Mouse (Mus musculus) fat pad, adult 2 months (tissue): ENCODE measurements around the gene Tcerg1l.

Experiments
- DNase-seq: peaks from one replicate; pipeline ENCODE4 v3.0.0-alpha.2; 2011; ENCODE audit warnings: low read depth, low spot score; ENCODE audit errors: extremely low read depth

Tcerg1l gene

GRCm38 (mm10) chr7:138237708-138238225 is 159.8 kb downstream of the Tcerg1l start:
- no peak for DNase-seq

DNA sequence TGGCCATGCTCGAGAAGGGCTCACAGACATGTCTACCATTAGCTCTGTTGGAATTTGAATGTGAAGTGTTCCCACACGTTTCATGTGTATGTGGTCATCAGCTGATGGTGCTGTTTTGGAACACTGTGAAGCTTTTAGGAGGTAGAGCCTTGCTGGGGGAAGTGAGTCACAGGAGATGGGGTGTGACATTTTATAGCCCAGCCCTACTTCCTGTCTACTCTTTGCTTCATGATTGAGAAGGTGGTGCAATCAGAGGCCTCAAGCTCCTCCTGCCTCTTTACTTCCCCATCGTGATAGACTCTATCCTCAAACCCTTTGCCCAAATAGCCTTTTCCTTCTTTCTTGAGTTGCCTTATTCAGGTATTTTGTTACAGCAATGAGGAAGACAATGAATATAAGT is 173.3 kb downstream of the Tcerg1l start:
- no peak for DNase-seq

DNA sequence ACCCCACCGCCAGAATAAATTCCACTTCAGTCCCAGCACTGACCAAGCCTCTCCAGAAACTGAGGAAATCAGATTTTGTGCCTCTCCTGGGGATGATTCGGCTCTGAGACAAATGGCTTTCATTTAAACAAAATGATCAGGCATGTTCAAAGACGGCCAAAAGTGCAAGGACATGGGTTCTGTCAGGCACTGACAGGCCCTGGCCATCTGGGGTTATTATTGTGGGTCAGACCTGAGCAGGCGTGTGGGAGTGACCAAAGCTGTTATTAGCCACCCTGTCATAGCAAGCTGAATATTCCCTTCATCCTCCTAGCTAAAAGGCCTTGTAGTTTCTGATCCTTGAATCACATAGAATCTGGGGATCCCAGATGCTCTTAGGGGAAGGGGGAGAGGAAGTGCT is 174.6 kb downstream of the Tcerg1l start:
- DNase-seq, result no peak

- DNase-seq, result peak; percentile 1
Observed at GRCm38 (mm10) chr7:138217556-138218098, 179.9 kb downstream of the Tcerg1l start.

GRCm38 (mm10) chr7:138215177-138215830 is 182.2 kb downstream of the Tcerg1l start:
- DNase-seq, result no peak

- DNase-seq, result no peak
Observed at GRCm38 (mm10) chr7:138214710-138215109, 182.8 kb downstream of the Tcerg1l start.

DNA sequence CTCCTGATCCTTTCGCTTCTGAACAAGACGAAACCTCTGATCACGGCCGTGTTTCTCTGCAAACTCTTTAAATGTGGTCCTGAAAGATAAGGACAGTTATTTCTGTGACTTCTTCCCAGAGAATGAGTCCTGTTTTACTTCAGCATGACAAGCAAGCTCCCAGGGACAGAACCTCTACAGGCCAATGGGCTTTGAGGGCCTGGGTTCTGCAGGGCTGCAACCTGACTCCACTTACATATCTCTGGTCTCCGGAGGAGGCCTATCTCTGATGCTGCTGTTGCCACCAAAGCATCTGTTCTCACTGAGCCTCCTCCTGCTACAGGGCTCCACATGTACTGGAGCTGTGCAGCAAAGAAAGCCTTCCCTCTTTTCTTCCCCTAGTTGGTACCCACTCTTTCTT is 187.8 kb downstream of the Tcerg1l start:
- no peak for DNase-seq

GRCm38 (mm10) chr7:138205124-138205523 is 192.4 kb downstream of the Tcerg1l start:
- DNase-seq, result no peak

GRCm38 (mm10) chr7:138202162-138202832 is 195.2 kb downstream of the Tcerg1l start:
- no peak for DNase-seq

- DNase-seq, result no peak
Observed at GRCm38 (mm10) chr7:138199333-138200058, 198.0 kb downstream of the Tcerg1l start.

DNA sequence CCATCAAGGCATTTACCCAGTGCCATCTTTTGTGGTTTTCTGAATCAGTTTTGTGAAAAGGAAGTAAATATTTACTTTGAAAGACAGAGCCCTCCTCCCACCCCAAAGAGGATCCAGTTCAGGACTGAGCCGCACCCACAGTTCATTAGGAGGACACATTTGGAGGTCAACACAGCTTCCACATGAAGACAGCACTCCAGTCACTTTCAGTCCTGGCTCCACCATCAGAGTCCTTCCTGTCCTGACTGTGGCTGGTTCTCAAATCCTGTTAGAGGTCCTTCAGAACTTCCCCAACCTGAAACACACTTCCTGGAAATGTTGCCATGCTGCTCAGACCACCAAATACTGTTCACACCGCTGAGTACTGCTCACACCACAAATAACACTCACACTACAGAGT is 201.4 kb downstream of the Tcerg1l start:
- DNase-seq, result no peak

- DNase-seq, result no peak
Observed at GRCm38 (mm10) chr7:138184197-138184596, 213.3 kb downstream of the Tcerg1l start.

GRCm38 (mm10) chr7:138182216-138182615 is 215.3 kb downstream of the Tcerg1l start:
- DNase-seq, result no peak

- DNase-seq, result no peak
Observed at GRCm38 (mm10) chr7:138178617-138179016, 218.9 kb downstream of the Tcerg1l start.

DNA sequence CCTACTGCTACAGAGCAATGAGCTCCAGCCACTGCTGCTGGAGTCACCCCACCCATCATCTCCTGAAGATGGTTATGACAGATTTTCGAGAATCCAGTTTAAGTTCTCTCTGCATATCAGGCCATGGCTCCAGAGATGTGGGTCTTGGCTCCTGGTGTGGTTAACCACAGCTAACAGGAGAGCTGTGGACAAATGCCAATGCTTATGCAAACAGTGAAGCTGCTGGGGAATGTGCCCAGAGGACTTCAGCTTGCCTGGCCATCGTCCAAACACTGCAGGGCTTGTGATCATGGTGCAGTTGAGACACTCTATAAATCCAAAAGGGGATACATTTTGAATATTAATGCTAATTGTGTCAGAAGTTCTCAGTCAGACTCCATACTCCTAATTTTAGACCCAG is 221.5 kb downstream of the Tcerg1l start:
- no peak for DNase-seq

DNA sequence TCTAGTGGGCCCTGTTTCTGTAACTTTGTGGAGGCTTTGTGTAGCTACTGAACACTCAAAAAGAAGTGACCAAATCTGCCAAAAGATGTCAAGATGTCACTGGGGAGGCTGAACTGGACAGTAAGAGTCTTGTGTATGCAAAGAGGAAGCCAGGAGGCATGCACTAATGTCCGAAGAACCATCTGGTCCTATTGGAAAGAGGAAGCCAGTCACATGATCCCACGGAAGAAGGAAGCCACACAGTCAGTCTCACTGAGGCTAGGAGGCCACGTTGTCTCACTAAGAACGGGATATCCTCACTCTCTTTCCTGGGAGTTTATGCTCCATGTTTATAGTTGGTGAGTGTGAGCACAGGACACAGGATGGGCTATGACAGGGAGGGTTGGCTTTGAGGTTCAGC is 227.1 kb downstream of the Tcerg1l start:
- DNase-seq, result no peak
